Mouse (Mus musculus) E14TG2a.4 (cell line): ENCODE measurements at regions not wholly inside any gene's neighbourhood (a gene's known extent, or its start where the extent isn't known, plus 50 kb on each side); places are given as distances from the start of the nearest gene placed in this dataset.

Experiments used
- CTCF ChIP-seq: conservative IDR thresholded peaks from 2 replicates; pipeline ENCODE4 v1.5.1; 2014; ENCODE audit warnings: low read length
- NANOG ChIP-seq: IDR thresholded peaks from 2 replicates; pipeline ENCODE4 v1.6.1; 2014; ENCODE audit warnings: borderline replicate concordance, low read length, mixed read lengths
- POU5F1 ChIP-seq: IDR thresholded peaks from 2 replicates; pipeline ENCODE4 v1.6.1; 2014; ENCODE audit warnings: low read length, borderline replicate concordance

GRCm38 (mm10) chr6:39278317-39278716 is 71.7 kb upstream of the Kdm7a start:
- no peak for TF ChIP-seq CTCF
- TF ChIP-seq NANOG, result no peak
- TF ChIP-seq POU5F1, result no peak
